Mouse (Mus musculus) liver, adult 2 months (tissue): ENCODE data around the gene Pcbp2.

Experiments used
- CTCF ChIP-seq: fragments of 200-500 bp; IDR thresholded peaks from 2 replicates; pipeline ENCODE4 v1.5.1; 2011; ENCODE audit warnings: low read depth, low read length, control low read depth
- POLR2A ChIP-seq: fragments of 200-500 bp; IDR thresholded peaks from 2 replicates; pipeline ENCODE4 v1.6.1; 2011; ENCODE audit warnings: low read length, control low read depth; ENCODE audit not compliant: insufficient read depth; ENCODE audit errors: extremely low read depth

DNA sequence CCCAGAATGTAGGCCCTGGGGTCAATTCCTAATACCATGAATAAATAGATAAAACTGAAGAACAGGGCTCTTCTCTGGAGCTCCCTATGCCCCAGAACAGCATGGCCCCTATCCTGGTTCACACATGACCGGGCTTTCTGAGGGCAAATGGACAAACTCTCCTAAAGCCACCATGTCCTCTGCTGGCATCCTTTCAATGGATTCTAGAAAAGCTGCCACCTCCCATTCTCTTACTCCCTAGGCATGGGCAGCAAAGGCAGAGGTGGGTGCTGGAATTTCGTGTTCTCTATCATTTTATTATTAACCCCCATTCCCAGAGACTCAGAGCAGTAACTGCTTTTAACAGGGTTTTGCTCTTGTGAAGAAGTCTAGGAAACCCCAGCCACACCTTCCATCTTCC is 44.9 kb downstream of the Pcbp2 start:
- TF ChIP-seq POLR2A: no peak
- no peak for TF ChIP-seq CTCF
